Mouse (Mus musculus) lung, embryonic 14.5 days (tissue): ENCODE data around the gene Dab1. TPM values are rescaled to one million over a fixed set of nuclear protein-coding genes. Genes with fewer than 3 reads are reported as not detected.

Experiments
- ATAC-seq: fragments of 200-750 bp; cut with Nextera tagmentation; 2 replicates; pipeline ENCODE4 v1.8.0; 2017; ENCODE audit warnings: mild to moderate bottlenecking, moderate TSS enrichment, moderate library complexity; ENCODE audit not compliant: insufficient read depth
- DNase-seq: peaks from one replicate; pipeline ENCODE4 v3.0.0-alpha.2; 2015
- H3K27ac ChIP-seq: fragments of 300-500 bp; sonication (generic); 2 replicates; pipeline ENCODE4 v1.5.1; 2014; ENCODE audit warnings: low read depth, mild to moderate bottlenecking, moderate library complexity
- H3K27me3 ChIP-seq: fragments of 300-500 bp; sonication (generic); 2 replicates; pipeline ENCODE4 v1.6.1; 2014; ENCODE audit warnings: low read length, control low read depth; ENCODE audit not compliant: insufficient read depth
- H3K36me3 ChIP-seq: fragments of 300-500 bp; sonication (generic); 2 replicates; pipeline ENCODE4 v1.6.1; 2014; ENCODE audit warnings: control low read depth; ENCODE audit not compliant: insufficient read depth
- H3K4me1 ChIP-seq: fragments of 300-500 bp; sonication (generic); 2 replicates; pipeline ENCODE4 v1.6.1; 2014; ENCODE audit warnings: antibody characterized with exemption, control low read depth; ENCODE audit not compliant: insufficient read depth
- H3K4me2 ChIP-seq: fragments of 300-500 bp; sonication (generic); 2 replicates; pipeline ENCODE4 v1.6.1; 2014; ENCODE audit warnings: mild to moderate bottlenecking
- H3K4me3 ChIP-seq: fragments of 300-500 bp; sonication (generic); 2 replicates; pipeline ENCODE4 v1.5.1; 2014; ENCODE audit warnings: low read depth, low read length
- H3K9ac ChIP-seq: fragments of 300-500 bp; sonication (generic); 2 replicates; pipeline ENCODE4 v1.6.1; 2014
- H3K9me3 ChIP-seq: fragments of 300-500 bp; sonication (generic); 2 replicates; pipeline ENCODE4 v1.6.1; 2016; ENCODE audit warnings: low read depth, low read length, control low read depth
- CTCF ChIP-seq: IDR thresholded peaks from 2 replicates; pipeline ENCODE4 v1.5.1; 2016; ENCODE audit warnings: antibody characterized with exemption, low read depth
- WGBS: fragments of 180-500 bp; shearing (Covaris S2); extraction: QIAGEN DNeasy Blood & Tissue Kit; methylation state at CpG from one replicate; pipeline ENCODE4 v1.1.7; 2014; 5-methylcytosine and 5-hydroxymethylcytosine counted together
- polyA plus RNA-seq: library from polyadenylated mRNA; unstranded; fragments of >200 nt; fragmentation: Nextera tagmentation; extraction: Ambion mirVana; gene quantifications from 2 replicates; pipeline ENCODE4 v1.2.1, GENCODE M21; 2014

Dab1 gene
- polyA plus RNA-seq, 1 experiment from 2014 or later: 4.4 TPM

DNA sequence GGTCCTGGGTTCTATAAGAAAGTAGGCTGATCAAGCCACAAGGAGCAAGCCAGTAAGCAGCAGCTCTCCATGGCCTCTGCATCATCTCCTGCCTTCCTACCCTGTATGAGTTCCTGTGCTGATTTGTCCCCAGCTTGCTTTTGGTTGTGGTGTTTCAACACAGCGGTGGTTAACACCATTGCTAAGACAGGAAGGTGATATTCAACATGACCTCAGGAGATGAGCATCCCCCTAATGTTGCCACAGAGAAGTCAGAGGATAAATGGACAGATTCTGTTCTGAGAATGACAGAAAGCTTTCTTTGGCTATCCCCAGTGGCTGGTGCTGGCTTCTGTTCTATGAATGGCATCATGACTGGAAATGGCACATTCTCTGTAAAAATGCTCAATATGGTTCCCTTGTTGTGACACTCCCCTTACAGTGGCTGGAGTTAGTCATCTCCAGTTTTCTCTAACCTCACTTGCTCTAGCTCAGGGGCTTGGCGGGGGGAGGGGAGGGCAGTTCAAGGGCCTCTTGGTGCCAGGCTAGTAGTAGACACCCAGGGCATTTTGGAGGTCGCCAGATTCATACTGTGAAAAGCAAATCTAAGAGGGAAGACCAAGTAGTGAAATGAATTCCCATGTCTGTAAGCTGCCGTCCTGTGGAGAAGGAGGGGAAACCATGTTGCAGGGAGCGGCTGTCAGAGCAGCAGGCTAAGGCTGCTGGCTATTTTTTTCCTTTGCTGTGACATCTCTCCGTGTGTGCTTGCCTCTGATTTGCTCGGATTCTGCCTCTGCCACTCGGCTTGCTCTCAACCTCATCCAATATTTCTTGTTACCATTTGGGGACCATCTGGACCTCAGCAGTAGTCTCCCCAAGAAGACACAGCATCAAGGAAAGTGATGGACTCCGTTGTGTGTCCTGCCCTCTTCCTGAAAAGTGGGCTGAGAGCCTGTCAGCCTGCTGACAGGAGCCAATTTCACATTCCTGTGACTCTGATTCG lies 1086.8 kb downstream of the Dab1 start:
- Histone ChIP-seq H3K4me3 (no peak overlapping the region), H3K36me3 (no peaks in the 10 kb centered on the region), H3K9ac (no peak overlapping the region), H3K27me3 (no peaks in the 10 kb centered on the region), H3K4me1 (no peaks in the 10 kb centered on the region), H3K27ac (no peak overlapping the region), H3K9me3 (no peaks in the 10 kb centered on the region), H3K4me2 (no peak overlapping the region)
- no peak; the same call in 1 of the 2 replicates for ATAC-seq
- 44% methylated on average over 10 of the region's 10 CpGs for WGBS
- peak; percentile 24 for DNase-seq
- no peak for TF ChIP-seq CTCF

DNA sequence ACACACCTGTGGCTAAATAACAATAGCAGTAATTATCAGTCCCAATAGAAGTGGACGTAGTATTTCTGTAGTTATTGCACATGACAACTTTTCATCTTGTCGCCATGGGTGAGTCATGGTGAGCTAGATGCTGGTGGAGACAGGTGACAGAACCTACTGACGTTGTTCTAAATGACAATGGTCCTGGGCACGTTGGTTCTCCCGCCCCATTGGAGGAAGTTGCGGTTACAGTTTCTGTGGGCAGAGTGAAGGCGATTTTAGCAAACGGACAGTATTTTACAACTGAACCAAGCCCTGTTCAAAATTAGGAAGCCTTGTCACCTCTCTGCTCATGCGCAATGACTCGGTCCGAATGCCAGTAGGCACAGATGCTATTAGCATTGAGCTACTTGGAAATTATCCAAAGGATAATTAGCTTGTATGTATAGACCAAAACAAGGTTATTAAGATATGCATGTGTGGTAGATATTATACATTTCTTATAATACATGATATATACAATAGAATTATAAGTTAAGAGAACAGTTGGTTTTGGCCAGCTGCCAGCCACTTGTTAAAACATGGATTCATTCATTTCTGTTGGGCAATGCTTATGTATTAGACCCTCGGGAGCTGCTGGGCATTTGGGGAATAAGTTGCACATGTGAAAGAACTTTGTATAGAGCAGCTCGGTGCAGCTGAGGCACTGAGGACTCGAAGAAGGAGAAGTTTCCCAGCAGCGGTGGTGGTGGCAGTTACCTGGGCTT lies 1093.4 kb downstream of the Dab1 start:
- Histone ChIP-seq H3K4me3 (no peak overlapping the region), H3K27me3 (no peaks in the 10 kb centered on the region), H3K36me3 (no peaks in the 10 kb centered on the region), H3K9me3 (no peaks in the 10 kb centered on the region), H3K9ac (no peak overlapping the region), H3K4me1 (no peaks in the 10 kb centered on the region), H3K27ac (no peak overlapping the region), H3K4me2 (no peak overlapping the region)
- TF ChIP-seq CTCF: no peak
- DNase-seq: peak; percentile 47
- ATAC-seq: no peak
- WGBS: 78% methylated on average over 15 of the region's 15 CpGs

GRCm38 (mm10) chr4:104714925-104715519 lies 1095.9 kb downstream of the Dab1 start:
- 47% methylated on average over 9 of the region's 9 CpGs for WGBS
- Histone ChIP-seq H3K4me2 (no peak overlapping the region), H3K27me3 (no peaks in the 10 kb centered on the region), H3K36me3 (no peaks in the 10 kb centered on the region), H3K9ac (no peak overlapping the region), H3K27ac (no peak overlapping the region), H3K4me1 (no peaks in the 10 kb centered on the region), H3K9me3 (no peaks in the 10 kb centered on the region), H3K4me3 (no peak overlapping the region)
- no peak for DNase-seq
- ATAC-seq: no peak
- TF ChIP-seq CTCF: no peak

DNA sequence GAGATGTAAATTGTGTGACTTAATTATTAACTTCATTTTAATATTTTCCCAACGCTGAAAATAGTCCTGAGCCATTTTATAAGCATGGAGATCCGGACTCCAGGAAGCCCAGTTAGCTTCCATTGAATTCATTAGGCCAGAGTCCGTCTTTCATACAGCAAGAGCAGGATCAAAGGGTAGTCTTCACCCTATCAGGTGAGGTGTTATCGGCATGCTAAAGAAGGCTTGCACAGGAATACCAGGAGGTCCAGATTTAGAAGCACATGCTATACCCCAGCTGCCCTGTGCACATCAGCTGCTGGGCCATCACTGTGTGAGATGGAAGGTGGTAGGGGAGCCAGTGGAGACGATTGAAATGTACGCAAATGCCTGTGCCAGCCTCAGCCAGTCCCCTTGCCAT lies 1096.7 kb downstream of the Dab1 start:
- Histone ChIP-seq H3K4me2 (no peak overlapping the region), H3K27ac (no peak overlapping the region), H3K36me3 (no peaks in the 10 kb centered on the region), H3K9ac (no peak overlapping the region), H3K27me3 (no peaks in the 10 kb centered on the region), H3K4me3 (no peak overlapping the region), H3K4me1 (no peaks in the 10 kb centered on the region), H3K9me3 (no peaks in the 10 kb centered on the region)
- no peak for TF ChIP-seq CTCF
- DNase-seq (no peak), ATAC-seq (no peak)
- WGBS: 66% methylated on average over 6 of the region's 6 CpGs

DNA sequence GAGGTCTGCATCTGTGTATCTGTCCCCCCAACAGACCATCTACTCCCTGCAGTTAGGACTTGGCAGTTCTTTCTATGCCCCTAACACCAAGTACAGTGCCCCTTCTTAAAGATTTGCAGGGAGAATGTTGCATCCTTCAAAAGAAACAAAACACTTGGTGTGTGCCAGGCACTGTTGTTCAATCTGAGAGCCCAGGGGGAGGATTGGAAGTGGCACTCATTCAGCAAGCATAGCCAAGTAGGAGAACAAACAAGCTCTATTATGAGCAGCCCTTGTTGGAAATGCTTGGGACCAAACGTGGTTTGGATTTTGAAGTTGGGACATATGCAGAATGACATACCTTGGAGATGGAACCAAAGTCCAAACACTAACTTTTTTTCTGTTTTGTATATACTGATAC lies 1097.3 kb downstream of the Dab1 start:
- Histone ChIP-seq H3K4me3 (no peak overlapping the region), H3K27me3 (no peaks in the 10 kb centered on the region), H3K9me3 (no peaks in the 10 kb centered on the region), H3K9ac (no peak overlapping the region), H3K27ac (no peak overlapping the region), H3K36me3 (no peaks in the 10 kb centered on the region), H3K4me1 (no peaks in the 10 kb centered on the region), H3K4me2 (no peak overlapping the region)
- DNase-seq (no peak), ATAC-seq (no peak)
- 65% methylated on average over 1 of the region's 1 CpGs for WGBS
- TF ChIP-seq CTCF: no peak

- no peak overlapping the region for H3K27ac ChIP-seq
- H3K4me3 ChIP-seq: no peak overlapping the region
- no peaks in the 10 kb centered on the region for H3K9me3 ChIP-seq
- no peak overlapping the region for H3K4me2 ChIP-seq
- WGBS: 33% methylated on average over 13 of the region's 13 CpGs
- no peaks in the 10 kb centered on the region for H3K27me3 ChIP-seq
- ATAC-seq (peak; percentile 65; the same call in 1 of the 2 replicates), DNase-seq (peak; percentile 55)
- no peaks in the 10 kb centered on the region for H3K36me3 ChIP-seq
- no peak for TF ChIP-seq CTCF
- no peak overlapping the region for H3K9ac ChIP-seq
- H3K4me1 ChIP-seq: no peaks in the 10 kb centered on the region
These were observed 1100.0 kb downstream of the Dab1 start for GRCm38 (mm10) chr4:104718973-104719795.
